ENCODE assay signal across 27 mouse cellular contexts in the genomic region with DNA sequence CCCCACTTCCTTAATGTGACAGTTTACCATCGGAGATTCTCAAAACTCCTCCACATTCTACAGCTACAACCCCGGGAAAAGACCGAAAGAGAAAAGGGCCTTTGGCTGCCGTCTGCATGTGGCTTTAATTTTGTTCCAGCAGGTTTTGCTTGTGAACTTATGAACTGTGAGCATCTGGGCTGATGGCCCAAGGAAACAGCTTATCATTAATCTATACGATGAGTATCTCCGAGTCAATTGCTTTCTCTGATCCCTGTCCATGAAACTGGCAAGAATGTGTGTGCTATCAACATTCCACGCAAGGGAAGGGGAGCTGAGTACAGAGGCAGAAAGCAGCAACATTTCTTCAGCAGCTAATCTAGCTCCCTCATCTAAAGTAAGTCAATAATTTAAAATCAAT. TPM values are rescaled to one million over a fixed set of nuclear protein-coding genes. Genes with fewer than 3 reads are reported as not detected.
DNase-seq lines count a peak whose midpoint lies in the region; ATAC-seq lines count a peak whose summit lies in the region.
"Had no signal": no experiment of that assay in that cellular context is flagged by ENCODE, and none has a peak within 500 bp of the region (broad histone marks: within the 10 kb centered on the region; RNA-seq: fewer than 3 reads in every experiment).

No protein-coding gene starts in this region.

- no peak for DNase-seq in heart, adult 8-10 months (ENCODE audit: low spot score)
- DNase-seq in neural tube, embryonic 10.5 days (ENCODE audit: extremely low spot score, low spot score): peak; percentile 45
- DNase-seq in forelimb bud, embryonic 11.5 days (ENCODE audit: low read depth, low spot score): peak; percentile 36
- peak; percentile 17 for DNase-seq in neural tube, embryonic 11.5 days (ENCODE audit: low spot score)
- DNase-seq in cerebellum, postnatal 14 days: no peak
- DNase-seq in left cerebral cortex, adult 18-20 months (ENCODE audit: low spot score in 2 of 2): no peak
- DNase-seq: adrenal gland, adult 8-10 months; cerebellum, adult 8-10 months; gastrocnemius, postnatal 25 days; kidney, adult 18-20 months; kidney, postnatal 25 days; lung, postnatal 36 days; thymus, postnatal 25 days had no signal

- no peaks in the 10 kb centered on the region for H3K27me3 ChIP-seq in heart, embryonic 13.5 days (replicated peaks)
- no peaks in the 10 kb centered on the region for H3K27me3 ChIP-seq in neural tube, embryonic 15.5 days (replicated peaks)
- H3K27me3 ChIP-seq in neural tube, embryonic 11.5 days (ENCODE audit: control insufficient read depth, insufficient read depth, low read length): no peaks in the 10 kb centered on the region
- H3K27me3 ChIP-seq: embryonic facial prominence, embryonic 15.5 days; Patski; stomach, embryonic 15.5 days had no signal

- H3K36me3 ChIP-seq in heart, embryonic 13.5 days: peaks cover 28% of the 10 kb centered on the region
- no peaks in the 10 kb centered on the region for H3K36me3 ChIP-seq in neural tube, embryonic 15.5 days
- no peaks in the 10 kb centered on the region for H3K36me3 ChIP-seq in neural tube, embryonic 11.5 days (ENCODE audit: control insufficient read depth, insufficient read depth, low read length)
- H3K36me3 ChIP-seq: embryonic facial prominence, embryonic 15.5 days; midbrain, embryonic 10.5 days; stomach, embryonic 15.5 days had no signal

- H3K9ac ChIP-seq in heart, embryonic 13.5 days: no peak overlapping the region
- H3K9ac ChIP-seq in neural tube, embryonic 15.5 days (replicated peaks): no peak overlapping the region
- no peak overlapping the region for H3K9ac ChIP-seq in neural tube, embryonic 11.5 days (ENCODE audit: low read length)
- H3K9ac ChIP-seq: embryonic facial prominence, embryonic 15.5 days; hindbrain, embryonic 14.5 days; stomach, embryonic 15.5 days had no signal

- peaks cover 53% of the 10 kb centered on the region for H3K4me1 ChIP-seq in heart, embryonic 13.5 days
- no peaks in the 10 kb centered on the region; the same call in 1 of the 2 replicates for H3K4me1 ChIP-seq in neural tube, embryonic 15.5 days
- peaks cover 6% of the 10 kb centered on the region for H3K4me1 ChIP-seq in neural tube, embryonic 11.5 days (ENCODE audit: control insufficient read depth, insufficient read depth, low read length)
- H3K4me1 ChIP-seq: stomach, embryonic 15.5 days had no signal

- H3K4me2 ChIP-seq in heart, embryonic 13.5 days: no peak overlapping the region
- H3K4me2 ChIP-seq in neural tube, embryonic 15.5 days: no peak overlapping the region
- no peak overlapping the region for H3K4me2 ChIP-seq in neural tube, embryonic 11.5 days (ENCODE audit: low read depth)
- H3K4me2 ChIP-seq: embryonic facial prominence, embryonic 15.5 days; hindbrain, embryonic 14.5 days; stomach, embryonic 15.5 days had no signal

- 0 out of 2 replicates have a peak overlapping the region, but pooled peaks have one; percentile 3 for H3K27ac ChIP-seq in heart, embryonic 13.5 days (replicated peaks)
- no peak overlapping the region for H3K27ac ChIP-seq in neural tube, embryonic 15.5 days (replicated peaks)
- no peak overlapping the region for H3K27ac ChIP-seq in neural tube, embryonic 11.5 days (ENCODE audit: low read depth, low read length)
- H3K27ac ChIP-seq: embryonic facial prominence, embryonic 15.5 days; hindbrain, embryonic 14.5 days; layer of hippocampus, adult 2 months; midbrain, embryonic 10.5 days; stomach, embryonic 15.5 days had no signal

- no peak for ATAC-seq in heart, embryonic 13.5 days (ENCODE audit: extremely low read depth, insufficient number of reproducible peaks, low FRiP score, low TSS enrichment)
- no peak for ATAC-seq in neural tube, embryonic 15.5 days (ENCODE audit: low FRiP score)
- no peak for ATAC-seq in neural tube, embryonic 11.5 days (ENCODE audit: insufficient read depth, low FRiP score, low TSS enrichment)
- ATAC-seq: activated CD4-positive, CD25-positive, alpha-beta regulatory T cell, adult 4 months; forebrain, embryonic 16.5 days; inflammation-experienced regulatory T-cells, adult 6 months; midbrain, embryonic 16.5 days; Patski had no signal

- WGBS in heart, embryonic 13.5 days: 44% methylated on average over 7 of the region's 7 CpGs
- 69% methylated on average over 7 of the region's 7 CpGs for WGBS in neural tube, embryonic 15.5 days
- 53% methylated on average over 7 of the region's 7 CpGs for WGBS in neural tube, embryonic 11.5 days

- H3K4me3 ChIP-seq in heart, embryonic 13.5 days: no peak overlapping the region
- H3K4me3 ChIP-seq in neural tube, embryonic 15.5 days (replicated peaks): no peak overlapping the region
- no peak overlapping the region for H3K4me3 ChIP-seq in neural tube, embryonic 11.5 days (ENCODE audit: low read depth, low read length)
- H3K4me3 ChIP-seq: embryonic facial prominence, embryonic 15.5 days; layer of hippocampus, adult 2 months; midbrain, embryonic 10.5 days; myocyte; stomach, embryonic 15.5 days had no signal

- H3K9me3 ChIP-seq in heart, embryonic 13.5 days: no peaks in the 10 kb centered on the region
- H3K9me3 ChIP-seq in neural tube, embryonic 15.5 days (replicated peaks): no peaks in the 10 kb centered on the region
- H3K9me3 ChIP-seq in neural tube, embryonic 11.5 days (ENCODE audit: control insufficient read depth, low read length): no peaks in the 10 kb centered on the region
- H3K9me3 ChIP-seq: embryonic facial prominence, embryonic 15.5 days; midbrain, embryonic 10.5 days; stomach, embryonic 15.5 days had no signal

RNA-seq across cellular contexts. Expression of a gene that starts 54.6 kb away (rescaled TPM):
- polyA plus RNA-seq in heart, embryonic 13.5 days (2015; fragmentation: Nextera tagmentation; extraction: Ambion mirVana): 19.2 and 24.0 TPM in 2 replicates
- total RNA-seq in heart, adult 8-10 months (2022): 10 to 100 TPM; 10.3 to 14.0 (median 11.1) TPM
- polyA plus RNA-seq in neural tube, embryonic 15.5 days (2015; fragmentation: Nextera tagmentation; extraction: Ambion mirVana): 9.0 and 11.8 TPM in 2 replicates
- 13.4 and 15.1 TPM in 2 replicates for polyA plus RNA-seq in neural tube, embryonic 11.5 days (2014; fragmentation: Nextera tagmentation; extraction: Ambion mirVana)
- 1 to 10 TPM; 4.3 to 5.1 TPM for total RNA-seq in left cerebral cortex, adult 18-20 months (2021)
- total RNA-seq: neutrophil, adult 5-6 weeks had no signal
- polyA plus RNA-seq: activated CD4-positive, CD25-positive, alpha-beta regulatory T cell, adult 4 months had no signal

Comparison
In these comparisons a context has a peak if more than half of its experiments do, and no peak if none do; other contexts are left out.
1. DNase-seq: peak in neural tube, embryonic 10.5 days (single experiment), forelimb bud, embryonic 11.5 days (single experiment) and neural tube, embryonic 11.5 days (single experiment); none in heart, adult 8-10 months (single experiment), cerebellum, postnatal 14 days (0 of 2) and left cerebral cortex, adult 18-20 months (0 of 2).